Mouse (Mus musculus) midbrain, embryonic 14.5 days (tissue): ENCODE measurements around the gene Casz1. TPM values are rescaled to one million over a fixed set of nuclear protein-coding genes. Genes with fewer than 3 reads are reported as not detected.

ENCODE experiments used
- ATAC-seq: fragments of 200-750 bp; cut with Nextera tagmentation; 2 replicates; pipeline ENCODE4 v1.8.0; 2017; ENCODE audit warnings: moderate number of reproducible peaks, moderate library complexity; ENCODE audit not compliant: low FRiP score, low TSS enrichment
- DNase-seq: peaks from one replicate; pipeline ENCODE4 v3.0.0-alpha.2; 2015
- H3K27ac ChIP-seq: fragments of 300-500 bp; sonication (generic); replicated peaks from 2 replicates; pipeline ENCODE4 v1.5.1; 2014; ENCODE audit warnings: mild to moderate bottlenecking, low read depth, low read length, moderate library complexity
- H3K27me3 ChIP-seq: fragments of 300-500 bp; sonication (generic); 2 replicates; pipeline ENCODE4 v1.6.1; 2014; ENCODE audit warnings: low read length, control low read depth, mixed read lengths; ENCODE audit not compliant: control insufficient read depth, insufficient read depth
- H3K36me3 ChIP-seq: fragments of 300-500 bp; sonication (generic); 2 replicates; pipeline ENCODE4 v1.6.1; 2014; ENCODE audit warnings: low read length, control low read depth; ENCODE audit not compliant: control insufficient read depth, insufficient read depth
- H3K4me1 ChIP-seq: fragments of 300-500 bp; sonication (generic); 2 replicates; pipeline ENCODE4 v1.6.1; 2014; ENCODE audit warnings: mild to moderate bottlenecking, antibody characterized with exemption, low read length, control low read depth; ENCODE audit not compliant: control insufficient read depth, insufficient read depth
- H3K4me2 ChIP-seq: fragments of 300-500 bp; sonication (generic); 2 replicates; pipeline ENCODE4 v1.6.1; 2014; ENCODE audit warnings: mild to moderate bottlenecking, low read length, moderate library complexity
- H3K4me3 ChIP-seq: fragments of 300-500 bp; sonication (generic); replicated peaks from 2 replicates; pipeline ENCODE4 v1.5.1; 2014; ENCODE audit warnings: low read depth, low read length
- H3K9ac ChIP-seq: fragments of 300-500 bp; sonication (generic); replicated peaks from 2 replicates; pipeline ENCODE4 v1.6.1; 2014; ENCODE audit warnings: mild to moderate bottlenecking, low read length, moderate library complexity
- H3K9me3 ChIP-seq: fragments of 300-500 bp; sonication (generic); 2 replicates; pipeline ENCODE4 v1.6.1; 2016; ENCODE audit warnings: low read length, control low read depth, mixed read lengths; ENCODE audit not compliant: control insufficient read depth
- WGBS: fragments of 180-500 bp; shearing (Covaris S2); extraction: QIAGEN DNeasy Blood & Tissue Kit; methylation state at CpG from one replicate; pipeline ENCODE4 v1.1.7; 2014; 5-methylcytosine and 5-hydroxymethylcytosine counted together
- polyA plus RNA-seq: library from polyadenylated mRNA; unstranded; fragments of >200 nt; fragmentation: Nextera tagmentation; extraction: Ambion mirVana; gene quantifications from 2 replicates; pipeline ENCODE4 v1.2.1, GENCODE M21; 2014

Gene Casz1
- polyA plus RNA-seq, 1 experiment from 2014 or later, result 3.1 TPM

- Histone ChIP-seq H3K4me2 (no peak overlapping the region), H3K9me3 (no peaks in the 10 kb centered on the region), H3K27me3 (peaks cover 40% of the 10 kb centered on the region), H3K27ac (no peak overlapping the region), H3K4me3 (no peak overlapping the region), H3K4me1 (peaks cover 24% of the 10 kb centered on the region), H3K36me3 (no peaks in the 10 kb centered on the region), H3K9ac (no peak overlapping the region)
- ATAC-seq, result no peak
- DNase-seq, result no peak
- 62% methylated on average over 13 of the region's 13 CpGs for WGBS
Measured at GRCm38 (mm10) chr4:148857398-148858084, 53.3 kb downstream of the Casz1 start.

- peaks cover 45% of the 10 kb centered on the region for H3K27me3 ChIP-seq
- WGBS, result 61% methylated on average over 7 of the region's 7 CpGs
- DNase-seq, result no peak
- no peak overlapping the region for H3K27ac ChIP-seq
- H3K9me3 ChIP-seq, result no peaks in the 10 kb centered on the region
- no peak overlapping the region for H3K4me2 ChIP-seq
- H3K9ac ChIP-seq, result no peak overlapping the region
- ATAC-seq, result no peak
- H3K36me3 ChIP-seq, result no peaks in the 10 kb centered on the region
- H3K4me3 ChIP-seq, result no peak overlapping the region
- H3K4me1 ChIP-seq, result peaks cover 23% of the 10 kb centered on the region
Measured at GRCm38 (mm10) chr4:148858194-148858593, 54.0 kb downstream of the Casz1 start.

GRCm38 (mm10) chr4:148859415-148859814, 55.2 kb downstream of the Casz1 start:
- no peaks in the 10 kb centered on the region for H3K36me3 ChIP-seq
- peaks cover 23% of the 10 kb centered on the region for H3K4me1 ChIP-seq
- H3K4me2 ChIP-seq, result peak overlapping the region; percentile 50
- ATAC-seq (no peak), DNase-seq (no peak)
- peak overlapping the region; percentile 45; the same call in 1 of the 2 replicates for H3K27ac ChIP-seq
- 36% methylated on average over 7 of the region's 7 CpGs for WGBS
- peaks cover 44% of the 10 kb centered on the region for H3K27me3 ChIP-seq
- no peaks in the 10 kb centered on the region for H3K9me3 ChIP-seq
- H3K4me3 ChIP-seq, result no peak overlapping the region
- H3K9ac ChIP-seq, result no peak overlapping the region

- peak; percentile 76; the same call in 1 of the 2 replicates for ATAC-seq
- H3K27me3 ChIP-seq, result peaks cover 44% of the 10 kb centered on the region
- WGBS, result under 1% methylated on average over 27 of the region's 27 CpGs
Measured at GRCm38 (mm10) chr4:148859906-148860491, 55.8 kb downstream of the Casz1 start.

GRCm38 (mm10) chr4:148860636-148861035, 56.4 kb downstream of the Casz1 start:
- DNase-seq (peak; percentile 71), ATAC-seq (no peak)
- Histone ChIP-seq H3K9ac (no peak overlapping the region; the same call in 1 of the 2 replicates), H3K4me3 (peak overlapping the region; percentile 15; the same call in 1 of the 2 replicates), H3K27ac (peak overlapping the region; percentile 66), H3K27me3 (peaks cover 47% of the 10 kb centered on the region), H3K4me1 (peaks cover 23% of the 10 kb centered on the region), H3K36me3 (no peaks in the 10 kb centered on the region), H3K4me2 (peak overlapping the region; percentile 50), H3K9me3 (no peaks in the 10 kb centered on the region)
- WGBS, result 12% methylated on average over 7 of the region's 7 CpGs

More at GRCm38 (mm10) chr4:148859906-148860491, 55.8 kb downstream of the Casz1 start:
- Histone ChIP-seq H3K4me3 (peak overlapping the region; percentile 15), H3K9me3 (no peaks in the 10 kb centered on the region), H3K4me1 (peaks cover 23% of the 10 kb centered on the region), H3K4me2 (peak overlapping the region; percentile 50), H3K27ac (peak overlapping the region; percentile 66), H3K9ac (no peak overlapping the region; the same call in 1 of the 2 replicates), H3K36me3 (no peaks in the 10 kb centered on the region)
- peak; percentile 79 for DNase-seq

GRCm38 (mm10) chr4:148866812-148867470, 62.7 kb downstream of the Casz1 start:
- 1% methylated on average over 12 of the region's 12 CpGs for WGBS
- Histone ChIP-seq H3K36me3 (no peaks in the 10 kb centered on the region), H3K9me3 (no peaks in the 10 kb centered on the region), H3K4me1 (peaks cover 16% of the 10 kb centered on the region), H3K27ac (0 out of 2 replicates have a peak overlapping the region, but pooled peaks have one; percentile 49), H3K4me2 (no peak overlapping the region), H3K9ac (no peak overlapping the region), H3K4me3 (no peak overlapping the region), H3K27me3 (peaks cover 54% of the 10 kb centered on the region)
- DNase-seq (peak; percentile 76), ATAC-seq (peak; percentile 79)

- Histone ChIP-seq H3K9me3 (no peaks in the 10 kb centered on the region), H3K36me3 (no peaks in the 10 kb centered on the region), H3K27me3 (peaks cover 60% of the 10 kb centered on the region), H3K27ac (no peak overlapping the region), H3K4me1 (peaks cover 17% of the 10 kb centered on the region), H3K4me3 (no peak overlapping the region), H3K9ac (no peak overlapping the region), H3K4me2 (no peak overlapping the region)
- 66% methylated on average over 11 of the region's 11 CpGs for WGBS
- DNase-seq (peak; percentile 83), ATAC-seq (peak; percentile 69)
Measured at GRCm38 (mm10) chr4:148867721-148868397, 63.6 kb downstream of the Casz1 start.

- 75% methylated on average over 7 of the region's 7 CpGs for WGBS
- Histone ChIP-seq H3K4me3 (no peak overlapping the region), H3K4me2 (no peak overlapping the region), H3K27me3 (peaks cover 71% of the 10 kb centered on the region), H3K36me3 (no peaks in the 10 kb centered on the region), H3K27ac (no peak overlapping the region), H3K4me1 (peaks cover 17% of the 10 kb centered on the region), H3K9ac (no peak overlapping the region), H3K9me3 (no peaks in the 10 kb centered on the region)
- no peak for ATAC-seq
- DNase-seq, result no peak
Measured at GRCm38 (mm10) chr4:148869566-148869965, 65.3 kb downstream of the Casz1 start.
